Mouse (Mus musculus): ENCODE results near the gene Oxct1.

The Oxct1 gene

GRCm38 (mm10) chr15:4028960-4029359 is 2.8 kb downstream of the Oxct1 start:
- DNase-seq (ENCODE audit: low spot score): no peak

DNA sequence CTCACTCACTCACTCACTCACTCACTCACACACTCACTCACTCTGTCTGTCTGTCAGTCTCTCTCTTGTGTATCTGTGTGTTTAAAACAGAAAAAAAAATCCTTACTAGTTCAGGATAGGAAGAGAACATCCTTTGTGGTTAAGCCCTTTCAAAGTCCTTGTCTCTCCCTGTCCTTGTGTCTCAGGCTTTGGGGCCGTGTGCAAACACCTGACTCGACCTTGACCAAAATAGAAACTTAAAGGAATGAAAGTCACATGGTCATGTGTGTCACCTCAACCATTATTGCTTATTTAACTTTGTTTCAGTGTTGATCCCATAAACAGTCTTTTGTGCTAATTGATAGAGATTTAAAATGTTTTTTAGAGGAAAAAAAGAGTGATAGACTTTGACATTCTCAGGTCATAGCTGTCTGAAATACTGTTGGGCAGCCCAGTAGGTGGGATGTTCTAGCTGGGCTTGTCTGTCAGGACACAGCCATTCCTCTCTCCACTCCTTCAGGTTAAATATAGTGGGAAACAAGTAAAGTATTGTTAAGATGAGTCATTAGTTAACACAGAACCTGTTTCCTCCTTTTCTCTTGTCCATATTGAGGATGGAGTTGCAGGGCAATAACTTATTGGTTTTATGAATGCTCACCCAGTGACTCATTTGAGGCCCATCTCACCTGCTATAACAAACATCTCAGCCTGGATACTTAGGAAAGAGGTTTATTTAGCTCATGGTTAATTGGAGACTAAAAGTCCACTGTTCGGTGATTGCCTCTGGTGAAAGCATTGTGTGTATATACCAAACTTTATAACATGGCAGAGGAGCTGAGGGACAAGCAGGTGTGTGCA is 7.2 kb downstream of the Oxct1 start:
- no peak for DNase-seq (ENCODE audit: low spot score)

- DNase-seq (ENCODE audit: low spot score): no peak
Measured at GRCm38 (mm10) chr15:4042423-4042822, 16.2 kb downstream of the Oxct1 start.

- DNase-seq (ENCODE audit: low spot score): no peak
Measured at GRCm38 (mm10) chr15:4043032-4043471, 16.9 kb downstream of the Oxct1 start.

DNA sequence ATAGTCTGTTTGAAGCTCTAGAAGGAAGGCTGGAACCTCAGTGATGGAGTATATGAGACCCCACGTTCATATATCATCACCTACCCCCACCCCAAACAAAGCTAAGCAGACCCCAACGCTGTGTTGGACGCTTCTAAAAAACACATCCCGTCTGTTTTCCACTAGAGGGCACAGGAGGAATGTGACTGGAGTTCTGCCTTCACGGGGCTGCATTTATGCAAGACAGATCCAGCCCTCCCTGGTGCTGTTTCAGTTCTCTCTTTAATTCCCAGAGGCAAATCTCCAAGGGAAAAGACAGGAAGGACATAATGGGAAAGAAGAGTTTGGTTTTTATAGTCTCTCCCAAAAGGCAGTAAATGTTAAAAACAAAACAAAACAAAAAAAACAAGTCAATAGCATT is 30.4 kb downstream of the Oxct1 start:
- no peak for DNase-seq (ENCODE audit: low spot score)

DNA sequence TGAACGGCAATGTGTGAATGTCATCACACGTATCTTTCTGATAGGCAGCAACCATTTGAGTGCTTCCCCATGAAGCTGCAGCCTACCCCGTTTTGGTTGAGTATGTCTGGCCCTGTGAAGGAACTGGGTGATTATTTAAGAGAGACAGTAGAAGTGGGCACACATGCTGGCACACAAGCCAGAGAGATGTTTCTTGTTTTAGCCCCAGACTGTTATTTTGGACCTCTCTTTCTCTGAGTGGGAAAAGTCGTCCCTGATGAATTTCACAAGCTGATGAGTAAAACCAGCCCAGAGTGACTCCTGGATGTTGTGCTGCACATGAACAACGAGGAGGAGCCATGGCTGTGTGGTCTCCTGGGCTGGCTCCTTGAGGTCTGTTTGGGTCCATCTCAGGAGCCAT is 37.4 kb downstream of the Oxct1 start:
- no peak for DNase-seq (ENCODE audit: low spot score)

DNA sequence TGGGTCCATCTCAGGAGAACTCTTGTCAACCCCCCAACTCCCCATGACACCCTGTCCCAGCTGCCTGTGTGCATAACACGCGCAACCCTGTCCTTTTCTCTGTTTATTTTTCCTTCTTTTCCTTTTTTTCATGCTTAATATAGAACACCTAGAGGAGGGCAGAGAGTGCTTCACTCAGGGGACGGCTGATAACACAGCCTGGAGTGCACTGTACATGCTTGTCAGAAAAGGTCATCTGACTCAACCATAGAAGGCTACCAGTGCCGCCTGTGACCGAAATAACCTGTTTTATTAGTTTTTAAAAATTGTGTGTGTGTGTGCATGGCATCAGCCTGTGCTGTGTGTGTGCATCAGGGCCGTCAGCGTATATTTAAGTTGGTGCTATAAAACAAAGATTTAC is 37.8 kb downstream of the Oxct1 start:
- no peak for DNase-seq (ENCODE audit: low spot score)

GRCm38 (mm10) chr15:4064694-4065093 is 38.5 kb downstream of the Oxct1 start:
- no peak for DNase-seq (ENCODE audit: low spot score)

GRCm38 (mm10) chr15:4067273-4067990 is 41.2 kb downstream of the Oxct1 start:
- no peak for DNase-seq (ENCODE audit: low spot score)

DNA sequence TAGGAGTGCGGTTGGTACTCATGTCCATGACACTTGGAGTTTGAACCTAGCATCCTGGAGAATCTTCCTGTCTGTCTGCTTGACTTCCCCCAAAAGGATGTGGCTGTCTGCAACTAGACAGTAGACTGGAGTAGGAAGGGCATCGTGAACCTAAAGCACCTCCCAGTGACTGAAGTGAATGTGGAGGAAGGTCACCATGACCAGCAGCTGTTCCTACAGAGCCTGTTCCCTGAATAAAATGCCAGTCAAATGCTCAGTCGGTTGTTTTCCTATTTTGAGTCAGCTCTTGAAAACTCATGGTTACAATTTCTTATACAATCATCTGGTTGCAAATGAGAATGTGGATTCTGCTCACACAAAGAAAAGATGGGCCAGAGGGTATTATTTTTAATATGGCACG is 51.8 kb downstream of the Oxct1 start:
- no peak for DNase-seq (ENCODE audit: low spot score)

- DNase-seq (ENCODE audit: low spot score): no peak
Measured at GRCm38 (mm10) chr15:4078785-4079184, 52.6 kb downstream of the Oxct1 start.

DNA sequence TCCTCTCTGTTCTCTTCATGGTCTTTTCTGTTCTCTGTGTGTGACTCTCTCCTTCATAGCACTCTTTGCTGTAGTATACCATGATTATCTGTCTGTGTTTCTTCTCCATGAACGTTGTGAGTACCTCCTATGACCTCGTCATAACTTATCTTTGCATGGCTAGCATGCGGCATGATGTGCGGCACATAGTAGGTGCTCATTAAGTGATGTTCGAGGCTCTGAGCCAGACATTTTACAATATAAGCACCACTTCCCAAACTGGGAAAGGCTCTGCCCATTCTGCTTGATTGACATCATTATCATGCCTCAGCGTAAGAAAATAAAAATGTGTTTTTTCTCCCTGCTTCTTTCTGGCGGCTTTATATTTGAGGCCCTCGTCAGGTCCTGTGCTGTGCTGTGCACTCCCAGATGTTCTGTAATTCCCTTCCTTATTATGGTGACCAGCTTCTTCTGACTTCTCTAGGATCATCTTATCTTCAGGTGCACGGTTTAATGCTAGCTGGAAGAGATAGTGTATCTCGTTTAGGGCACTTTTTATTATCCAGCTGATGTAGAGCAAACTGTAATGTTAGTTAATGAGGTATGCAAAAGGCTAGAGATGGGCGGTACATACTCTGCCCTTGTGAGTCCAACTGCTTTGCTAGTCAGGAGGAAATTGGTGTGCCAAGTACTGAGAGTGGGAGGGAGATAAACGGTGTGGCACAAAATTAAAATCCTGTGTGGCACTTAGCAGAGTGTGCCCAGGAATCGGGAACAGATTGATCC is 53.4 kb downstream of the Oxct1 start:
- no peak for DNase-seq (ENCODE audit: low spot score)

DNA sequence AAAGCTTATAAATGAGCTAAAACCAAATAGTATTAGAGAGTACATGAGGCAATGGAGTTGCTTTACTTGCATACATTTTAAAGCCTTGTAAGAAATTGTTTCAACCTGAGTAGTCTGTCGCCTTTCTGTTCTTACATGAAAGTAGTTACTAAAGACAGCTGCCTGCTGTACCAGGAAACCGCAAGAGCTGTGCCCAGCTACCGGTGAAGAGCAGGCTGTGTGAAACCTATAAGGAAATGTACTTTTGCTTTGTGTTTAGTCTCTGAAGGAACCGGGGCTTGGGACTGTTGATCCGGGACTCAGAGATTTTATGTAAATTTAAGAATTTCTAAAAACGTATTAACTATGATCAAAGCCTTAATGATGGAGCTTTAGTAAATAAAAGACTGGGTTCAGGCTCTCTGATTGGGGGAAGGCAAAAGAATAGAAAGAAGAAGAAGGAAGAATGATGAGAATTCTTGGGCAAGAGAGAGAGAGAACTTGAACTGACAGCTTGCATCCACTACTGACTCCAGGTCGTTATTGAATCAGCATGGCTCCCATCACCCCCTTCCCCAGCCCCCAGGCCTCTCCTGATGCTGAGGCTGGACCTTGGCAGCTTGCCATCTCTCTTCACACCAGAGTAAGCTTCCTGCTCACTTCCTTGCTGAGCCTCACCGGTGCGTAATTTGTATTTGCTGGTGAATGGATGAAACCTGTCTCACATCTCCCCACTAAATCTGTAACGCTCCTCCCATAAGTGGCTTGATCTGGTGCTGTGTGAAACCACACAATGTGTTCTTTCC is 59.6 kb downstream of the Oxct1 start:
- DNase-seq (ENCODE audit: low spot score): no peak

- DNase-seq (ENCODE audit: low spot score): no peak
Measured at GRCm38 (mm10) chr15:4087446-4087845, 61.3 kb downstream of the Oxct1 start.

DNA sequence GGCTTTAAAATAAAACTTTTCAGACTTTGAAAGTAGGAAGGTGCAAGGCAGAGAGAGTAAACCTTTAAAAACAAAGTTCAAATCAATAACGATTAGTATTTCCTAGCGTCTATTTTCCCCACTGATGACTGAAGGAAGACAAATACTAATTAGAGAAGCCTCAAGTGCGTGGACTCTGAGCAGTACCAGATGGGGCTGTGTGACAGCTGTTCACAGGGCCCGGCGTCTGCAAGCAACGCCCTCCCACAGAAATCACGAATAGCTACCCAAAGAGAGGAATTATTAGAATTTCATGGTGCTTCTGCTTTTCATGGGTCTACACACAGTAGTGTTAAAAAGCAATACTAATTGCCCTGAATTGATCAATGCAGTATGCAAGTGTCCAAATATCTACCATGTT is 61.7 kb downstream of the Oxct1 start:
- DNase-seq (ENCODE audit: low spot score): no peak

GRCm38 (mm10) chr15:4090601-4091000 is 64.4 kb downstream of the Oxct1 start:
- DNase-seq (ENCODE audit: low spot score): no peak

DNA sequence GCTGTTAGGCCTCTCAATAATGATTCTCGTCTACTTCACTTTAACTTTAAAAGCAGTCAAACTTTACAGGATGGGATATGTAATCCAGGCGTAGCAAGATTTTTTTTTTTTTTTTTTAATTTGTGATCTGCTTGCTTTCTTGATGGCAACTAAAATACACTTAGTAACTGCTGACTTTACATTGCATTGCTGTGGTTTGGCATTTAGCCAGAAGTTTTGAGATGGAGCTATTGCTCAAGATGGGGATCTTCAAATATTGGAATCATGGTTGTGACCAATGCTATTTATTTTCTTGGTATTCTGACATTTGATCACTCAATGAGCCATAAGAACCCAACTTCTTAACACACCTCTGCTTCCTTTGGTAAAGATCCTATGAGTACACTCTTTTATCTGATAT is 66.4 kb downstream of the Oxct1 start:
- no peak for DNase-seq (ENCODE audit: low spot score)

DNA sequence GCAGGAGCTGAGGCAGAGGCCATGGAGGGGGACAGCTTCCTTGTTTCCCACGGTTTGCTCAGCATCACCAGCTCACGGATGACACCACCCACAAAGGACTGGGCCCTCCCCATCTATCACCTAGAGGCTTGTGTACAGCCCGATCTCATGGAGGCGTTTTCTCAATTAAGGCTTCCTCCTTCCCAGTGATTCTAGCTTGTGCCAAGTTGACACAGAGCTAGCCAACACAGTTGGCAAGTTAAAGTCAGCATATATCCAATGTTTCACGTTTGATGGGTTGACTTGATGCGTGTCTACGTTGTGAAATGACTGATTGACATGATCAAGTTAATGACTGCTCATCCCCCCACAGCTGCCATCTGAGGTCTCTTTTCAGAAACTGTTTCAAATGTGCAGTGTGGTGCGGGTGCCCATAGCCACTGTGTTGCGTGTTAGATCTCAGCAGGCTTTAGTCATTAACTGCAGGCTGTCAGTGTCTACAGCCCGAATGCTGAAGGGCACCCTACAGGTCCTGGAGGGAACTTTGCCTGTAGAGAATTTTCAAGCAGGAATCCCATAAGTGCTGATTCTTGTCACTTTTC is 74.2 kb downstream of the Oxct1 start:
- DNase-seq (ENCODE audit: low spot score): no peak

- no peak for DNase-seq (ENCODE audit: low spot score)
Measured at GRCm38 (mm10) chr15:4101025-4101424, 74.8 kb downstream of the Oxct1 start.

GRCm38 (mm10) chr15:4104319-4104718 is 78.1 kb downstream of the Oxct1 start:
- DNase-seq (ENCODE audit: low spot score): no peak

DNA sequence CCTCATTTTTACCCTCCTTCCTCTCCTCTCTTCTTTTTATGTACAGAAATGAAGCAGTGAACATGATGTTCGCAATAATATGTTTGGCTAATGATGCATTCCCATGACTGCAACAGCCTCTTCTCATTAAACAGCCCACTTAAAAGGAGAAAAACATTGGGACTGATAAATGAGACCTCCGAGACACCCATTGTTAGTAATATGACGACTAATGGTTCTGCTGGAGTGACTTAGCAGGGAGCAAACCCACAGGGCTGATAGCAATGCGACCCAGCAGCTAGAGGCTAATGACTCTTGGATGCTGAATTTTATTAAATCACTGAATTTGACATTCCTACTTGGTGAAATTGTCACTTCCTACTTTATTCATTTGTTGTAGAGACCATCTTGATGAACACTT is 79.3 kb downstream of the Oxct1 start:
- no peak for DNase-seq (ENCODE audit: low spot score)

DNA sequence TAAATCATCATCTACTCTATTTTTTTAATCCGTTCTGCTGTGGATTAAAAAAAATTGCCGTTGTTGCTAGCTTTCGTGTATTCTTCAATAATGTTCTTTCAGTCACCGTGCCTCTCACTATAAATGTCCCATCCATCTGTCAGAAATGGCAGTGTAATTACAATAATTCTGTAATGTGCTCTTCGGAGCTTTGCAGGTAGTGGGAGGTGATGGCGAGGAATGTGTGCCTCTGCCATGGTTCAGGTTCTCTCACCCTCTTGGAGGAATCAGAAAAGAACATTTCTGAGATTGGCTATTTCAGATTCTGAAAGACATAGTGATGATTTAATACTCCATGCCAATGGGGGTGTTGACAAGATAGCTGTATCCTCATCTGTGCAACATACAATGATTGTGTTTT is 93.8 kb downstream of the Oxct1 start:
- DNase-seq (ENCODE audit: low spot score): no peak
